Mouse (Mus musculus) myocyte (in vitro differentiated cells): Measurements from ENCODE around the gene Cry2.

ENCODE experiments used
- MAX ChIP-seq: IDR thresholded peaks from one replicate; pipeline ENCODE4 v1.6.1; 2011; ENCODE audit warnings: low read depth, mild to moderate bottlenecking, control low read depth
- MYOG ChIP-seq, 3 experiments: IDR thresholded peaks; one replicate each; pipeline ENCODE4 v1.6.1; 2011; ENCODE audit warnings: control low read depth in 2 of 3, low read depth in 2 of 3, mild to moderate bottlenecking in 2 of 3; ENCODE audit not compliant: insufficient read length in 2 of 3, control insufficient read depth in 1 of 3, insufficient read depth in 1 of 3
- POLR2A ChIP-seq: IDR thresholded peaks from one replicate; pipeline ENCODE4 v1.6.1; 2011; ENCODE audit warnings: low read depth, mild to moderate bottlenecking, control low read depth, moderate library complexity; ENCODE audit not compliant: insufficient read length
- TCF3 ChIP-seq: IDR thresholded peaks from one replicate; pipeline ENCODE4 v1.6.1; 2011; ENCODE audit warnings: low read depth, control low read depth; ENCODE audit not compliant: insufficient read length

- no peak for TF ChIP-seq POLR2A
- TF ChIP-seq MYOG (IDR thresholded peaks at IDR 0.05; ENCODE audit: control insufficient read depth in 1 of 3, insufficient read depth in 1 of 3, insufficient read length in 2 of 3, low read depth in 2 of 3), result no peak
- no peak for TF ChIP-seq MAX
- no peak for TF ChIP-seq TCF3
These were observed 10.7 kb downstream of the Cry2 start for GRCm38 (mm10) chr2:92423156-92423555.
